Comparison of ENCODE assay signal across 9 mouse cellular contexts in genomic region chr19:59193986-59194820, GRCm38 (mm10). TPM values are rescaled to one million over a fixed set of nuclear protein-coding genes. Genes with fewer than 3 reads are reported as not detected.
DNase-seq lines count a peak whose midpoint lies in the region; ATAC-seq lines count a peak whose summit lies in the region.
"Had no signal": no experiment of that assay in that cellular context is flagged by ENCODE, and none has a peak within 500 bp of the region (broad histone marks: within the 10 kb centered on the region; RNA-seq: fewer than 3 reads in every experiment).

No protein-coding gene starts in this region.

- peak overlapping the region; percentile 68 for H3K4me2 ChIP-seq in heart, embryonic 12.5 days
- no peak overlapping the region for H3K4me2 ChIP-seq in midbrain, embryonic 11.5 days

- H3K36me3 ChIP-seq in heart, embryonic 12.5 days: no peaks in the 10 kb centered on the region
- H3K36me3 ChIP-seq in midbrain, embryonic 11.5 days (ENCODE audit: control insufficient read depth, insufficient read depth, low read length): no peaks in the 10 kb centered on the region

- H3K4me3 ChIP-seq in heart, embryonic 12.5 days: peak overlapping the region; percentile 42
- no peak overlapping the region for H3K4me3 ChIP-seq in midbrain, embryonic 11.5 days (ENCODE audit: low read depth, low read length)

- H3K9me3 ChIP-seq in heart, embryonic 12.5 days (replicated peaks): no peaks in the 10 kb centered on the region
- H3K9me3 ChIP-seq in midbrain, embryonic 11.5 days (ENCODE audit: control insufficient read depth, low read length): 0 out of 2 replicates have a peak, but pooled peaks cover under 1% of the 10 kb centered on the region

- under 1% methylated on average over 50 of the region's 50 CpGs for WGBS in heart, embryonic 12.5 days
- WGBS in midbrain, embryonic 11.5 days: under 1% methylated on average over 50 of the region's 50 CpGs

- H3K9ac ChIP-seq in heart, embryonic 12.5 days: peak overlapping the region; percentile 38; the same call in 1 of the 2 replicates
- no peak overlapping the region for H3K9ac ChIP-seq in midbrain, embryonic 11.5 days (ENCODE audit: low read length)

- peaks cover 74% of the 10 kb centered on the region for H3K27me3 ChIP-seq in heart, embryonic 12.5 days (replicated peaks)
- peaks cover 83% of the 10 kb centered on the region for H3K27me3 ChIP-seq in midbrain, embryonic 11.5 days (ENCODE audit: control insufficient read depth, insufficient read depth, low read length)

- DNase-seq in heart, postnatal 25 days (ENCODE audit: low spot score): no peak
- DNase-seq in R1 (ENCODE audit: low read depth, low spot score): peak; percentile 33
- DNase-seq in midbrain, embryonic 11.5 days (ENCODE audit: low spot score, missing footprints): peak; percentile 96
- DNase-seq in c-Kit-positive CD71-positive TER-119-positive erythroid progenitor cells, embryonic 14.5 days (ENCODE audit: low spot score): no peak
- DNase-seq in cerebellum, adult 9-11 months: no peak
- no peak for DNase-seq in spleen, adult 12 weeks (ENCODE audit: low spot score)

- intact Hi-C loops in heart, postnatal 25 days (cut with DNase I): no loop called here

- H3K4me1 ChIP-seq in heart, embryonic 12.5 days (replicated peaks): peaks cover 9% of the 10 kb centered on the region
- H3K4me1 ChIP-seq in midbrain, embryonic 11.5 days (ENCODE audit: control insufficient read depth, insufficient read depth, low read length): 0 out of 2 replicates have a peak, but pooled peaks cover 4% of the 10 kb centered on the region

- no peak for ATAC-seq in heart, embryonic 12.5 days (ENCODE audit: insufficient number of reproducible peaks, low FRiP score)
- ATAC-seq in granulocyte monocyte progenitor cell, adult 5-6 weeks (replicated peaks; ENCODE audit: poor library complexity, severe bottlenecking): peak; percentile 40
- no peak for ATAC-seq in midbrain, embryonic 11.5 days (ENCODE audit: low FRiP score)

- H3K27ac ChIP-seq in heart, embryonic 12.5 days (ENCODE audit: poor library complexity, severe bottlenecking): no peak overlapping the region
- no peak overlapping the region for H3K27ac ChIP-seq in midbrain, embryonic 11.5 days (ENCODE audit: low read depth, low read length)

RNA-seq across cellular contexts. Expression of gene Vax1, which starts 24.3 kb away (rescaled TPM):
- not detected in 2 replicates for polyA plus RNA-seq in heart, embryonic 12.5 days (2016; fragmentation: Nextera tagmentation; extraction: Ambion mirVana)
- not detected for total RNA-seq in heart, postnatal 25 days (2021)
- not detected in 2 replicates for total RNA-seq in granulocyte monocyte progenitor cell, adult 5-6 weeks (2014; fragmentation: Nextera tagmentation)
- total RNA-seq in granulocyte monocyte progenitor cell, adult 5-6 weeks (2017): not detected in 2 replicates
- polyA plus RNA-seq in midbrain, embryonic 11.5 days (2014; fragmentation: Nextera tagmentation; extraction: Ambion mirVana): 0.18 and 0.65 TPM in 2 replicates
- total RNA-seq: hematopoietic stem cell, adult 5-6 weeks had no signal

RNA-seq across cellular contexts. Expression of gene Kcnk18, which starts 24.8 kb away (rescaled TPM):
- polyA plus RNA-seq in heart, embryonic 12.5 days (2016; fragmentation: Nextera tagmentation; extraction: Ambion mirVana): not detected in 2 replicates
- not detected for total RNA-seq in heart, postnatal 25 days (2021)
- not detected in 2 replicates for total RNA-seq in granulocyte monocyte progenitor cell, adult 5-6 weeks (2014; fragmentation: Nextera tagmentation)
- total RNA-seq in granulocyte monocyte progenitor cell, adult 5-6 weeks (2017): not detected in 2 replicates
- not detected in 2 replicates for polyA plus RNA-seq in midbrain, embryonic 11.5 days (2014; fragmentation: Nextera tagmentation; extraction: Ambion mirVana)
- total RNA-seq: hematopoietic stem cell, adult 5-6 weeks had no signal

Comparison
In these comparisons a context has a peak if more than half of its experiments do, and no peak if none do; other contexts are left out.
1. DNase-seq: peak in R1 (single experiment) and midbrain, embryonic 11.5 days (single experiment); none in heart, postnatal 25 days (single experiment), c-Kit-positive CD71-positive TER-119-positive erythroid progenitor cells, embryonic 14.5 days (single experiment), cerebellum, adult 9-11 months (single experiment) and spleen, adult 12 weeks (single experiment).